Mouse (Mus musculus) MEL (cell line): ENCODE data around the gene Gtpbp6. TPM values are rescaled to one million over a fixed set of nuclear protein-coding genes. Genes with fewer than 3 reads are reported as not detected.
A peak's percentile ranks its signal among the peaks of the same experiment; 100 is the strongest.

Experiments used
- DNase-seq: peaks from one replicate; pipeline ENCODE4 v3.0.0; 2011; ENCODE audit warnings: low read depth, low spot score
- H3K27ac ChIP-seq: 2 replicates; pipeline ENCODE4 v1.5.1; 2012; ENCODE audit warnings: low read depth, mild to moderate bottlenecking, control low read depth, low read length, moderate library complexity; ENCODE audit not compliant: control insufficient read depth
- H3K27me3 ChIP-seq, 2 experiments: fragments of 150-350 bp in 1 of 2; sonication (generic) in 1 of 2; 2 replicates each; pipeline ENCODE4 v1.6.1; 2012; ENCODE audit warnings: low read length in 2 of 2, mild to moderate bottlenecking in 2 of 2, improper control_type of control experiment in 1 of 2, moderate library complexity in 1 of 2; ENCODE audit not compliant: insufficient read depth in 2 of 2, control insufficient read depth in 1 of 2
- H3K36me3 ChIP-seq, 2 experiments: 2 replicates each; pipeline ENCODE4 v1.6.1; 2012 to 2014; ENCODE audit warnings: low read length in 2 of 2, improper control_type of control experiment in 1 of 2, inconsistent platforms in 1 of 2, mild to moderate bottlenecking in 1 of 2; ENCODE audit not compliant: insufficient read depth in 2 of 2, control insufficient read depth in 1 of 2
- H3K4me1 ChIP-seq, 2 experiments: fragments of 150-350 bp in 1 of 2; sonication (generic) in 1 of 2; 2 replicates each; pipeline ENCODE4 v1.6.1; 2012; ENCODE audit warnings: low read length in 2 of 2, improper control_type of control experiment in 1 of 2, mild to moderate bottlenecking in 1 of 2; ENCODE audit not compliant: insufficient read depth in 2 of 2, control insufficient read depth in 1 of 2
- H3K4me3 ChIP-seq, 2 experiments: fragments of 150-350 bp in 1 of 2; sonication (generic) in 1 of 2; 2 replicates each; pipeline ENCODE4 v1.5.1; 2012; ENCODE audit warnings: low read depth in 2 of 2, low read length in 2 of 2, mild to moderate bottlenecking in 2 of 2, moderate library complexity in 2 of 2, control low read depth in 1 of 2, improper control_type of control experiment in 1 of 2; ENCODE audit not compliant: control insufficient read depth in 1 of 2, insufficient read depth in 1 of 2
- H3K79me2 ChIP-seq: 2 replicates; pipeline ENCODE4 v1.6.1; 2012; ENCODE audit warnings: mild to moderate bottlenecking, low read length, moderate library complexity; ENCODE audit not compliant: control insufficient read depth, poor library complexity, insufficient read depth
- H3K9ac ChIP-seq: 2 replicates; pipeline ENCODE4 v1.6.1; 2012; ENCODE audit warnings: low read depth, mild to moderate bottlenecking, control low read depth, low read length, moderate library complexity; ENCODE audit not compliant: control insufficient read depth, poor library complexity, severe bottlenecking
- H3K9me3 ChIP-seq: fragments of 150-350 bp; sonication (generic); replicated peaks from 2 replicates; pipeline ENCODE4 v1.6.1; 2012; ENCODE audit warnings: mild to moderate bottlenecking, low read length, improper control_type of control experiment, moderate library complexity; ENCODE audit not compliant: insufficient read depth
- CHD1 ChIP-seq: IDR thresholded peaks from 2 replicates; pipeline ENCODE4 v1.6.1; 2012; ENCODE audit warnings: low read depth, mild to moderate bottlenecking, inconsistent platforms, low read length, improper control_type of control experiment
- ELF1 ChIP-seq: IDR thresholded peaks from 2 replicates; pipeline ENCODE4 v1.6.1; 2014; ENCODE audit warnings: low read depth, mild to moderate bottlenecking, inconsistent platforms, low read length, improper control_type of control experiment, moderate library complexity
- ETS1 ChIP-seq: IDR thresholded peaks from 2 replicates; pipeline ENCODE4 v1.6.1; 2012; ENCODE audit warnings: low read depth, mild to moderate bottlenecking, inconsistent platforms, low read length, improper control_type of control experiment, moderate library complexity
- HCFC1 ChIP-seq: IDR thresholded peaks from 2 replicates; pipeline ENCODE4 v1.6.1; 2012; ENCODE audit warnings: low read depth, mild to moderate bottlenecking, inconsistent platforms, low read length, improper control_type of control experiment, moderate library complexity
- KAT2A ChIP-seq: conservative IDR thresholded peaks from 2 replicates; pipeline ENCODE4 v1.6.1; 2012; ENCODE audit warnings: low read depth, low read length, improper control_type of control experiment, inconsistent platforms
- MAZ ChIP-seq: IDR thresholded peaks from 2 replicates; pipeline ENCODE4 v1.6.1; 2012; ENCODE audit warnings: low read depth, mild to moderate bottlenecking, inconsistent platforms, low read length, improper control_type of control experiment
- MYB ChIP-seq: IDR thresholded peaks from 2 replicates; pipeline ENCODE4 v1.6.1; 2011; ENCODE audit warnings: mild to moderate bottlenecking, low read depth, low read length, improper control_type of control experiment
- MYC ChIP-seq: IDR thresholded peaks from 2 replicates; pipeline ENCODE4 v1.6.1; 2011; ENCODE audit warnings: low read depth, mild to moderate bottlenecking, low read length, improper control_type of control experiment, moderate library complexity
- NELFE ChIP-seq: IDR thresholded peaks from 2 replicates; pipeline ENCODE4 v1.6.1; 2011; ENCODE audit warnings: low read depth, low read length, improper control_type of control experiment
- NRF1 ChIP-seq: IDR thresholded peaks from 2 replicates; pipeline ENCODE4 v1.6.1; 2014; ENCODE audit warnings: low read depth, mild to moderate bottlenecking, inconsistent platforms, low read length, improper control_type of control experiment, moderate library complexity; ENCODE audit not compliant: poor library complexity, insufficient read depth, severe bottlenecking
- POLR2A ChIP-seq, 2 experiments: IDR thresholded peaks; 2 replicates each; pipeline ENCODE4 v1.6.1; 2011 to 2012; ENCODE audit warnings: low read length in 2 of 2, mild to moderate bottlenecking in 2 of 2, control low read depth in 1 of 2, improper control_type of control experiment in 1 of 2, low read depth in 1 of 2, moderate library complexity in 1 of 2; ENCODE audit not compliant: control insufficient read depth in 1 of 2, insufficient read depth in 1 of 2, poor library complexity in 1 of 2
- SIN3A ChIP-seq: IDR thresholded peaks from 2 replicates; pipeline ENCODE4 v1.6.1; 2012; ENCODE audit warnings: low read length, improper control_type of control experiment, inconsistent platforms
- SMC3 ChIP-seq: IDR thresholded peaks from 2 replicates; pipeline ENCODE4 v1.6.1; 2011; ENCODE audit warnings: low read depth, low read length, improper control_type of control experiment
- TBP ChIP-seq: IDR thresholded peaks from 2 replicates; pipeline ENCODE4 v1.8.0; 2011; ENCODE audit warnings: low read depth, low read length, improper control_type of control experiment
- USF1 ChIP-seq: IDR thresholded peaks from 2 replicates; pipeline ENCODE4 v1.6.1; 2014; ENCODE audit warnings: low read depth, mild to moderate bottlenecking, inconsistent platforms, low read length, improper control_type of control experiment, moderate library complexity
- polyA plus RNA-seq, 2 experiments: library from polyadenylated mRNA; stranded (reverse) in 1 of 2; unstranded in 1 of 2; fragments of >175 nt in 1 of 2; fragments of >200 nt in 1 of 2; gene quantifications; 2 replicates each; pipeline versions ENCODE4 v1.2.1 to v1.2.4; 2012; ENCODE audit warnings: low replicate concordance in 2 of 2, low read depth in 1 of 2; ENCODE audit not compliant: insufficient read length in 2 of 2, insufficient read depth in 1 of 2, missing spikeins in 1 of 2
- total RNA-seq: library from RNA; depleted of rRNA; stranded (reverse); fragments of 300-350 nt; gene quantifications from 2 replicates; pipeline ENCODE4 v1.2.3, GENCODE M21; 2012

Gtpbp6 gene
- total and polyA plus RNA-seq, 3 experiments: 50.2 to 59.1 TPM; not detected in 1

GRCm38 (mm10) chr5:110109991-110110441 is 2.0 kb upstream of the Gtpbp6 start, which contains the start of gene Zfp605:
TSS of gene Zfp605 (plus strand) at chr5:110110092.
- Histone ChIP-seq H3K79me2 (peaks cover 19% of the 10 kb centered on the region), H3K4me1 (peaks cover 6 to 7% of the 10 kb centered on the region in 2 experiments), H3K9ac (peak within 1 kb of the TSS; percentile 79), H3K4me3 (peak within 1 kb of the TSS; percentile 67 to 96), H3K36me3 (peaks cover 2 to 8% of the 10 kb centered on the region in 2 experiments; a peak in 2 of 4 replicates), H3K27me3 (no peaks in the 10 kb centered on the region), H3K9me3 (no peaks in the 10 kb centered on the region), H3K27ac (peak within 1 kb of the TSS; percentile 91)
- TF ChIP-seq USF1: no peak
- TF ChIP-seq KAT2A: peak; percentile 71
- 0 out of 2 replicates have a peak, but pooled peaks have one; percentile 17 for TF ChIP-seq MAZ
- TF ChIP-seq POLR2A (IDR thresholded peaks at IDR 0.05; ENCODE audit: control insufficient read depth in 1 of 2, insufficient read depth in 1 of 2, low read depth in 1 of 2, low read length in 2 of 2, poor library complexity in 1 of 2): peak in 1 of 2 experiments; percentile 71; a peak in 2 of 4 replicates
- TF ChIP-seq SMC3: no peak
- peak; percentile 77 for TF ChIP-seq ETS1
- peak; percentile 87 for TF ChIP-seq SIN3A
- TF ChIP-seq NELFE: no peak; the same call in 1 of the 2 replicates
- peak; percentile 77 for TF ChIP-seq NRF1
- TF ChIP-seq ELF1: peak; percentile 89
- TF ChIP-seq HCFC1: peak; percentile 95
- peak; percentile 74 for TF ChIP-seq MYC
- peak; percentile 79 for TF ChIP-seq TBP
- DNase-seq: peak; percentile 94

- H3K36me3 ChIP-seq: peaks cover 0 to 8% of the 10 kb centered on the region in 2 experiments; a peak in 3 of 4 replicates
- TF ChIP-seq USF1: 0 out of 2 replicates have a peak, but pooled peaks have one; percentile 3
- 0 out of 2 replicates have a peak, but pooled peaks have one; percentile 60 for TF ChIP-seq CHD1
- no peak for TF ChIP-seq MYB
- peak overlapping the region in 1 of 2 experiments; percentile 51; a peak in 2 of 4 replicates for H3K4me3 ChIP-seq
- no peak for DNase-seq
- H3K27me3 ChIP-seq: no peaks in the 10 kb centered on the region
- no peak overlapping the region for H3K9ac ChIP-seq
- no peaks in the 10 kb centered on the region for H3K9me3 ChIP-seq
- no peak overlapping the region for H3K27ac ChIP-seq
- H3K4me1 ChIP-seq: peaks cover 6 to 7% of the 10 kb centered on the region in 2 experiments
- peaks cover 19% of the 10 kb centered on the region for H3K79me2 ChIP-seq
Observed at GRCm38 (mm10) chr5:110108305-110108628, 270 bp upstream of the Gtpbp6 start.
